Mouse (Mus musculus) C2C12 (cell line): ENCODE measurements around the gene Zbtb24.

Source experiments
- CEBPB ChIP-seq: IDR thresholded peaks from one replicate; pipeline ENCODE4 v1.6.1; 2011; ENCODE audit warnings: low read depth, mild to moderate bottlenecking, control low read depth, moderate library complexity
- CTCF ChIP-seq: IDR thresholded peaks from one replicate; pipeline ENCODE4 v1.5.1; 2011; ENCODE audit not compliant: control insufficient read depth, insufficient read depth, insufficient read length
- MYOD1 ChIP-seq: IDR thresholded peaks from one replicate; pipeline ENCODE4 v1.6.1; 2011; ENCODE audit warnings: low read depth; ENCODE audit not compliant: control insufficient read depth, insufficient read length

- no peak for TF ChIP-seq CTCF
- TF ChIP-seq MYOD1: no peak
- no peak for TF ChIP-seq CEBPB
Observed at GRCm38 (mm10) chr10:41474981-41475391, 24.8 kb downstream of the Zbtb24 start.
